ENCODE assay signal across 13 mouse cellular contexts in the genomic region with DNA sequence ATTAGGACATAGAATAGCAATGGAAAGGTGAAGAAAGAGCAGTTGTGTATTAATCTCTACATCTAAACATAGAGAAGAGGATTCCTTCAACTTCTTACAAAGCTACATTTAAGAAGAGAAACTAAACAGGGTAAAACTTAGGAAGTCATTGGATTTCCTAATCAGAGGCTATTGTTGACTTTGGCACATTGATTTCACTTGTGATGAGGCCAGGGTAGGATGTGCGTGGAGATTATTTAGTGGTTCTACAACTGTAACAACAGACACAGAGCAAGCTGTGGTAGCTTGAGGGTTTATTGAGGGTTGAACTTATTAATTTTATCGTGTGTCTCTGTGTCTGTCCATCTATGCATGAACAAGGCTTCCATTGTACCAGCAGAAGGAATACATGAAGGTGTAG.
"Had no signal": no experiment of that assay in that cellular context is flagged by ENCODE, and none has a peak within 500 bp of the region (broad histone marks: within the 10 kb centered on the region; RNA-seq: fewer than 3 reads in every experiment).

No protein-coding gene starts in this region.

- H3K27me3 ChIP-seq: limb, embryonic 15.5 days; liver, embryonic 15.5 days; lung, embryonic 15.5 days; midbrain, embryonic 13.5 days; neural tube, embryonic 15.5 days had no signal

- ATAC-seq: midbrain, embryonic 13.5 days had no signal

- H3K36me3 ChIP-seq: liver, embryonic 15.5 days; neural tube, embryonic 15.5 days had no signal

- H3K27ac ChIP-seq: limb, embryonic 15.5 days; liver, embryonic 15.5 days; lung, embryonic 15.5 days; macrophage; midbrain, embryonic 13.5 days; neural tube, embryonic 15.5 days had no signal

- H3K4me2 ChIP-seq: limb, embryonic 15.5 days; liver, embryonic 15.5 days; lung, embryonic 15.5 days; midbrain, embryonic 13.5 days; neural tube, embryonic 15.5 days had no signal

- H3K4me3 ChIP-seq: limb, embryonic 15.5 days; liver, embryonic 15.5 days; lung, embryonic 15.5 days; midbrain, embryonic 13.5 days; neural tube, embryonic 15.5 days had no signal

- DNase-seq: kidney, adult 11 months; layer of hippocampus, adult 9-11 months; layer of hippocampus, postnatal 36 days; lung, postnatal 14 days; right cerebral cortex, adult 18-20 months; right cerebral cortex, postnatal 25 days; thymus, adult 2 months had no signal

- H3K9ac ChIP-seq: limb, embryonic 15.5 days; liver, embryonic 15.5 days; lung, embryonic 15.5 days; midbrain, embryonic 13.5 days; neural tube, embryonic 15.5 days had no signal

- H3K9me3 ChIP-seq: limb, embryonic 15.5 days; liver, embryonic 15.5 days; lung, embryonic 15.5 days; midbrain, embryonic 13.5 days; neural tube, embryonic 15.5 days had no signal
